Mouse (Mus musculus): ENCODE results near the gene Trim50. TPM values are rescaled to one million over a fixed set of nuclear protein-coding genes. Genes with fewer than 3 reads are reported as not detected.

The Trim50 gene
- total RNA-seq, 2 experiments from 2014 or later: 0.20 TPM; not detected in 1

Small RNA genes within 50 kb of the gene (microRNA-seq; reads per million reads assigned to microRNA genes)
- 1.6 reads per million for gene Mir7033

Other genes starting within 250 kb of the Trim50 start
- 10 to 100 TPM; 22.3 to 26.7 TPM for gene Tbl2, start 203.6 kb upstream of the Trim50 start, total RNA-seq (2021)
- 10 to 100 TPM; 44.6 to 52.1 TPM for gene Bcl7b, start 185.0 kb upstream of the Trim50 start, total RNA-seq (2021)
- gene Baz1b, start 166.0 kb upstream of the Trim50 start, total RNA-seq (2021): 10 to 100 TPM; 67.4 to 76.4 TPM
- gene Fzd9, start 102.1 kb upstream of the Trim50 start, total RNA-seq (2021): 1 to 10 TPM; 2.6 to 2.8 TPM
- gene Fkbp6, start 3.3 kb upstream of the Trim50 start, total RNA-seq (2021): under 1 TPM; 0.23 to 0.48 TPM
- gene Nsun5, start 16.7 kb downstream of the Trim50 start, total RNA-seq (2021): 10 to 100 TPM; 23.9 to 24.9 TPM
- 10 to 100 TPM; 35.9 to 40.7 TPM for gene Pom121, start 41.3 kb downstream of the Trim50 start, total RNA-seq (2021)
- 10 to 100 TPM; 44.4 TPM for gene Hip1, start 191.8 kb downstream of the Trim50 start, total RNA-seq (2021)
- gene Ccl26, start 210.3 kb downstream of the Trim50 start, total RNA-seq (2021): not detected
- gene Ccl24, start 219.8 kb downstream of the Trim50 start, total RNA-seq (2021): 1 to 10 TPM; 2.4 to 3.0 TPM

Measured in adrenal gland, postnatal 4 days (tissue).